Mouse (Mus musculus) ES-E14 (cell line): ENCODE data around the gene Pyroxd1.

ENCODE experiments used
- CHD2 ChIP-seq: IDR thresholded peaks from 2 replicates; pipeline ENCODE4 v1.6.1; 2014; ENCODE audit warnings: mild to moderate bottlenecking, low read depth, low read length, inconsistent platforms
- HCFC1 ChIP-seq: IDR thresholded peaks from 2 replicates; pipeline ENCODE4 v1.6.1; 2012; ENCODE audit warnings: low read length, inconsistent platforms, borderline replicate concordance; ENCODE audit not compliant: insufficient read depth
- MAFK ChIP-seq: IDR thresholded peaks from 2 replicates; pipeline ENCODE4 v1.6.1; 2014; ENCODE audit warnings: mild to moderate bottlenecking, low read depth, low read length, inconsistent platforms; ENCODE audit not compliant: insufficient read depth
- ZC3H11A ChIP-seq: IDR thresholded peaks from 2 replicates; pipeline ENCODE4 v1.6.1; 2012; ENCODE audit warnings: low read depth, mild to moderate bottlenecking, inconsistent platforms, low read length, borderline replicate concordance
- ZNF384 ChIP-seq: IDR thresholded peaks from 2 replicates; pipeline ENCODE4 v1.6.1; 2012; ENCODE audit warnings: low read depth, low read length, inconsistent platforms

- TF ChIP-seq ZNF384 (no peak), ZC3H11A (no peak), CHD2 (no peak), MAFK (no peak), HCFC1 (no peak)
Measured at GRCm38 (mm10) chr6:142377081-142377480, 31.6 kb downstream of the Pyroxd1 start.
